Comparison of ENCODE assay signal across 13 mouse cellular contexts in the genomic region with DNA sequence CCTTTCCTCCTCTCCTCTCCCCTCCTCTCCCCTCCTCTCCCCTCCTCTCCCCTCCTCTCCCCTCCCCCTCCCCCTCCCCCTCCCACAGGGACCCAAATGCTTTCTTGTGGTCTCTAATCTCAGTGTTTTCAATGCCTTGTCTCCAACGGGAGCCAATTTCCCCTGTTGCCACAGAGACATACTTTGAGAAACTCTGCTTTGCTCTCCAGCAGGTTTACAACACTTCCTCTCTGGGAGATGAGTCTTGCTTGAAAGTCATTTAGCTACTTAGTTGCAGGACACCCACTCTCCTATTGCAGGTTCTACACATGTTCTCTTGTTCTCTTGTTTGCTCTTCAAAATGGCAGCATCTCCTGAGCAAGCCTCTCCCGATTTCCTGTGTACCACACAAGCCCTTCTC.
"Had no signal": no experiment of that assay in that cellular context is flagged by ENCODE, and none has a peak within 500 bp of the region (broad histone marks: within the 10 kb centered on the region; RNA-seq: fewer than 3 reads in every experiment).

No protein-coding gene starts in this region.

- DNase-seq: kidney, adult 11 months; kidney, adult 8-10 months; kidney, postnatal 10 days; kidney, postnatal 36 days; left cerebral cortex, postnatal 4 days; liver, postnatal 0 days; lung, embryonic 14.5 days; right cerebral cortex, postnatal 25 days; spleen, adult 18-20 months; thymus, postnatal 25 days had no signal

- ATAC-seq: intestine, embryonic 15.5 days; liver, postnatal 0 days; lung, postnatal 0 days; midbrain, embryonic 16.5 days had no signal
